Mouse (Mus musculus) hindbrain, embryonic 15.5 days (tissue): ENCODE data around the gene Gm11172. TPM values are rescaled to one million over a fixed set of nuclear protein-coding genes. Genes with fewer than 3 reads are reported as not detected.
"Not testable (repeated sequence)": the region's sequence is repeated elsewhere in the genome, so short reads cannot be mapped to it uniquely, and the experiment has no call there.

Experiments
- ATAC-seq: fragments of 200-750 bp; cut with Nextera tagmentation; 2 replicates; pipeline ENCODE4 v1.8.0; 2017; ENCODE audit warnings: low read depth, moderate number of reproducible peaks, moderate TSS enrichment; ENCODE audit not compliant: low FRiP score
- H3K27ac ChIP-seq: fragments of 300-500 bp; sonication (generic); replicated peaks from 2 replicates; pipeline ENCODE4 v1.5.1; 2015; ENCODE audit warnings: mild to moderate bottlenecking, inconsistent platforms
- H3K27me3 ChIP-seq: fragments of 300-500 bp; sonication (generic); 2 replicates; pipeline ENCODE4 v1.6.1; 2015; ENCODE audit warnings: control low read depth, inconsistent platforms
- H3K36me3 ChIP-seq: fragments of 300-500 bp; sonication (generic); 2 replicates; pipeline ENCODE4 v1.6.1; 2015; ENCODE audit warnings: control low read depth, inconsistent platforms
- H3K4me1 ChIP-seq: fragments of 300-500 bp; sonication (generic); replicated peaks from 2 replicates; pipeline ENCODE4 v1.6.1; 2015; ENCODE audit warnings: control low read depth, inconsistent platforms
- H3K4me2 ChIP-seq: fragments of 300-500 bp; sonication (generic); 2 replicates; pipeline ENCODE4 v1.6.1; 2015; ENCODE audit warnings: moderate library complexity, mild to moderate bottlenecking, inconsistent platforms
- H3K4me3 ChIP-seq: fragments of 300-500 bp; sonication (generic); 2 replicates; pipeline ENCODE4 v1.5.1; 2015; ENCODE audit warnings: mild to moderate bottlenecking, inconsistent platforms
- H3K9ac ChIP-seq: fragments of 300-500 bp; sonication (generic); 2 replicates; pipeline ENCODE4 v1.6.1; 2015; ENCODE audit warnings: inconsistent platforms
- H3K9me3 ChIP-seq: fragments of 300-500 bp; sonication (generic); 2 replicates; pipeline ENCODE4 v1.6.1; 2016; ENCODE audit warnings: control low read depth, inconsistent platforms
- WGBS: fragments of 180-500 bp; shearing (Covaris S2); methylation state at CpG from one replicate; pipeline ENCODE4 v1.1.7; 2015; 5-methylcytosine and 5-hydroxymethylcytosine counted together
- polyA plus RNA-seq: library from polyadenylated mRNA; unstranded; fragments of >200 nt; fragmentation: Nextera tagmentation; extraction: Ambion mirVana; gene quantifications from 2 replicates; pipeline ENCODE4 v1.2.1, GENCODE M21; 2015

Gene Gm11172
- polyA plus RNA-seq, 1 experiment from 2014 or later = not detected

DNA sequence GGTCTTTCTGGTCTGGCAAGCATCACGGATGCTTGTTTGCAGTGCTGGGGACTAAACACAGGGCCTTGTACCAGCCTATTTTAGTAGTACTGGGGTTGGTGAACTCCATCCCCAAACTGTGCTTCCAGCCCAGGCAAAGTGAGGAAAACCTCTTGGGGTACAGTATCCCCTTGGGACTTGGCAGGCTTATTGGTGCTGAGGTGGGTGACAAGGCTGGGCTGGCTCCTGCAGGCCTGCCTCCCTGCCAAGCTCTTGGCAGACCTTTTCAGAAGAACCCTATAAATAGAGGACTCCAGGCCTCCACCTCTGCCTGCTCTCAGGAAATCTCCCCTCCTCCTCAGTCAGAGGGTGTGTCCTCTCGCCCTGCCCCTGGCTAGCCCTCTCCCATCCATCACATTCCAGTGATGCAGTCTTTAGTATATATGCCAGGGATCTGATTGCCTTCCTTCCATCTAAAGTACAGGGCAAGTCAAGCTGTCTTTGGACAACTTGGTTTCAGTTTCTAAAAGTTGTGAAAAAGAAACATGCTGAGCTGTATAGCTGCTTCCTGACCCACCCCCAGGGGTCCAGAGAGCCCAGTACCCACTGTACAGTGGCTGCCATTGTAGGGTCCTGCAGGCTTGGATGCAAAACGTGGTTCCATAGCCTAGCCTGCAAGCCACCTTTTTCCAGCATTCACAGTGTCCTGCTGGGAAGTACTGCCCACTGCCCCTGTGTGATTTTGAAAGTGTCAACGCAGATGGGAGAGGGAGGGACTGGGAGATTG is 25.8 kb upstream of the Gm11172 start:
- H3K4me2 ChIP-seq = peak overlapping the region; percentile 90; the same call in 1 of the 2 replicates
- 61% methylated on average over 4 of the region's 4 CpGs for WGBS

DNA sequence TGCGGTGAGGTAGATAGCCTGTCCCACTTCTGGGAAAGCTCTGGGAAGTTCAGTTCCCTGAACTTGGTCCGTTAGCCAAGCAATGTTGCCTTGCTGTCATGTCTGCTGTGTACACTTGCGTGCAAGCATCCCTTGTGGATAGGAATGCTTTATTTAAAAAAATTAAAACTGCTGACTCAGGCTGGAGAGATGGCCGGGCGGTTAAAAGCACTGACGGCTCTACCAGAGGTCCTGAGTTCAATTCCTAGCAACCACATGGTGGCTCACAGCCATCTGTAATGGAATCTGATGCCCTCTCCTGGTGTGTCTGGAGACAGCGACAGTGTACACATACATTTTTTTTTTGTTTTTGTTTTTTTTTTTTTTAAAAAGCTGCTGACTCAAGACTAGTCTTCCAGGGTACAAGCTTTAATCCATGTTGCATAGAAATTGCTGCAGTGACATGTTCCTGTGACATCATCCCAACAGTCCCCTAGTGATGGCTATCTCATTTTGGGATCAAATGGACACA is 25.1 kb upstream of the Gm11172 start:
- Histone ChIP-seq H3K4me2 (no peak overlapping the region), H3K27me3 (no peaks in the 10 kb centered on the region), H3K36me3 (no peaks in the 10 kb centered on the region), H3K27ac (no peak overlapping the region), H3K9me3 (no peaks in the 10 kb centered on the region), H3K9ac (no peak overlapping the region), H3K4me3 (no peak overlapping the region), H3K4me1 (peaks cover 24% of the 10 kb centered on the region)
- ATAC-seq = no peak
- WGBS = 78% methylated on average over 7 of the region's 7 CpGs

More for the DNA sequence above, 25.8 kb upstream of the Gm11172 start:
- Histone ChIP-seq H3K4me1 (peaks cover 28% of the 10 kb centered on the region), H3K36me3 (no peaks in the 10 kb centered on the region), H3K27ac (0 out of 2 replicates have a peak overlapping the region, but pooled peaks have one; percentile 7), H3K9ac (no peak overlapping the region), H3K27me3 (no peaks in the 10 kb centered on the region), H3K9me3 (no peaks in the 10 kb centered on the region), H3K4me3 (no peak overlapping the region)
- ATAC-seq = no peak

GRCm38 (mm10) chr16:10788271-10788670 is 24.4 kb upstream of the Gm11172 start, which contains the start of gene Tnp2:
Tnp2 (minus strand) TSS chr16:10788660.
- H3K9me3 ChIP-seq = no peaks in the 10 kb centered on the region
- WGBS = 58% methylated on average over 16 of the region's 16 CpGs
- ATAC-seq = no peak

GRCm38 (mm10) chr16:10788866-10789265 is 23.8 kb upstream of the Gm11172 start:
- Histone ChIP-seq H3K9ac (no peak overlapping the region), H3K4me1 (peaks cover 14% of the 10 kb centered on the region), H3K4me2 (no peak overlapping the region), H3K27ac (no peak overlapping the region), H3K27me3 (no peaks in the 10 kb centered on the region), H3K9me3 (no peaks in the 10 kb centered on the region), H3K36me3 (no peaks in the 10 kb centered on the region), H3K4me3 (no peak overlapping the region)
- no peak for ATAC-seq
- WGBS = 68% methylated on average over 4 of the region's 4 CpGs

More at GRCm38 (mm10) chr16:10788271-10788670, 24.4 kb upstream of the Gm11172 start, which contains the start of gene Tnp2:
- Histone ChIP-seq H3K9ac (no peak within 1 kb of the TSS), H3K4me1 (peaks cover 18% of the 10 kb centered on the region), H3K4me3 (no peak within 1 kb of the TSS), H3K27ac (no peak within 1 kb of the TSS), H3K4me2 (no peak within 1 kb of the TSS), H3K27me3 (no peaks in the 10 kb centered on the region), H3K36me3 (no peaks in the 10 kb centered on the region)

GRCm38 (mm10) chr16:10790702-10791101 is 22.0 kb upstream of the Gm11172 start, which contains the start of gene Prm3:
Prm3 (minus strand) TSS chr16:10790914.
- WGBS = 74% methylated on average over 9 of the region's 9 CpGs
- peaks cover 6% of the 10 kb centered on the region for H3K4me1 ChIP-seq
- no peak within 1 kb of the TSS for H3K27ac ChIP-seq
- H3K4me3 ChIP-seq = no peak within 1 kb of the TSS
- H3K27me3 ChIP-seq = 0 out of 2 replicates have a peak, but pooled peaks cover 2% of the 10 kb centered on the region
- no peak for ATAC-seq
- no peak within 1 kb of the TSS for H3K9ac ChIP-seq
- H3K4me2 ChIP-seq = no peak within 1 kb of the TSS
- no peaks in the 10 kb centered on the region for H3K36me3 ChIP-seq
- no peaks in the 10 kb centered on the region for H3K9me3 ChIP-seq

GRCm38 (mm10) chr16:10796034-10796433 is 16.7 kb upstream of the Gm11172 start, which contains the start of gene Prm2:
Prm2 (minus strand) TSS chr16:10796134.
- Histone ChIP-seq H3K4me2 (no peak within 1 kb of the TSS), H3K36me3 (no peaks in the 10 kb centered on the region), H3K9ac (no peak within 1 kb of the TSS), H3K27ac (no peak within 1 kb of the TSS), H3K9me3 (no peaks in the 10 kb centered on the region), H3K4me3 (no peak within 1 kb of the TSS), H3K4me1 (no peaks in the 10 kb centered on the region), H3K27me3 (0 out of 2 replicates have a peak, but pooled peaks cover 5% of the 10 kb centered on the region)
- WGBS = 78% methylated on average over 6 of the region's 6 CpGs
- ATAC-seq = no peak

DNA sequence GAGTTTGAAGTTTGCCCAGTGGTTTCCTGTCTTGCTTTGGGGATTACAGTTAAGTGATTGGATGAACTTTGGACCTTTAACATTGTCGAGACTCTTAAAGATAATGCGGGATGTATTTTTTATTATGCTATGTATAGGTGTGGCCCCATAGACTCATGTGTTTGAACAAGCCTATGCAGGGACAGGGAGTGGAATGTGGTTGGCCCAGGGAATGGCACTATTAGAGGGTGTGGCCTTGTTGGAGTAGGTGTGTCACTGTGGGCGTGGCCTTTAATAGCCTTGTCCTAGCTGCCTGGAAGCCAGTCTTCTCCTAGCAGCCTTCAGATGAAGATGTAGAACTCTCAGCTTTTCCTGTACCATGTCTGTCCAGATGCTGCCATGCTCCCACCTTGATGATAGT is 10.3 kb upstream of the Gm11172 start:
- not testable (repeated sequence) for H3K4me3 ChIP-seq, H3K27ac ChIP-seq, H3K27me3 ChIP-seq, H3K4me1 ChIP-seq, H3K4me2 ChIP-seq, H3K36me3 ChIP-seq, H3K9me3 ChIP-seq, ATAC-seq, H3K9ac ChIP-seq
- WGBS = 94% methylated on average over 3 of the region's 3 CpGs

DNA sequence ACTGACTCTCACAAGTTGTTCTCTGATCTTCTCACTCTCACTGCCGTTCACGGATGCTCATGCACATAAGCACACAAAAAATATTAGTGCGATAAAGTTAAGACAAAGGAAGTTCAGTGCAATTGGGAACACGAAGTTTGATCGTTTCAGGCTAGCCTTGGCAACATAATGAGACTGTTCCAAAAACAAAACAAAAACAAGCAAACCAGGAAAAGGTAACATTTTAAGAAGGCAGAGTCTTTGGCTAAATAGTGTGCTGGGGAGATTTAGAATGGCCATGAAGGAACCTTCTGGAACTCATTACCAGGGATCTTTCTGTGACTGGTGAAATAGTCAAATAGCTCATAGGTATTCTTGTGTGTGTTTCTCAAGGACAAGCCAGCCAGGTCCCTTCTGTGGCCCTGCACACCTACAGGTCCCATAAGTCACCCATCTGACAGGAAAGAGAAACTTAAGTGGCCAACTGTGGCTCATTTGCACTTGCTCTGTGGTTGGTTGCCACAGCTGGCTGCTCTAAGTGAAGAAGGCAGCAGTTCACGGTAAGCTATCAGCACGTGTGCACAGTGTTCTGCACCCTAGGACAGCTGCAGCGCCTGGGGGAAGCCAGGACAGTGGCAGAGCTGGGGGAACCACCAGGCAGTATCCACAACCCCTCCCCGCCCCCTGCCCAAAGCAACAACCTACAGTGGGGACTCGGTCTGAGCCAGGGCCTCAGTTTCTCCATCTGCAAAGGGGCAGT is 6.8 kb upstream of the Gm11172 start, which contains the start of gene Prm1:
TSS of gene Prm1 (minus strand) at position 51 of the 739 bp plus-strand sequence.
- WGBS = 80% methylated on average over 10 of the region's 10 CpGs
- no peaks in the 10 kb centered on the region for H3K27me3 ChIP-seq
- no peak for ATAC-seq
- no peak within 1 kb of the TSS for H3K4me3 ChIP-seq
- no peak within 1 kb of the TSS for H3K9ac ChIP-seq
- no peaks in the 10 kb centered on the region for H3K36me3 ChIP-seq
- H3K4me1 ChIP-seq = no peaks in the 10 kb centered on the region
- no peaks in the 10 kb centered on the region for H3K9me3 ChIP-seq
- H3K4me2 ChIP-seq = no peak within 1 kb of the TSS
- H3K27ac ChIP-seq = no peak within 1 kb of the TSS

DNA sequence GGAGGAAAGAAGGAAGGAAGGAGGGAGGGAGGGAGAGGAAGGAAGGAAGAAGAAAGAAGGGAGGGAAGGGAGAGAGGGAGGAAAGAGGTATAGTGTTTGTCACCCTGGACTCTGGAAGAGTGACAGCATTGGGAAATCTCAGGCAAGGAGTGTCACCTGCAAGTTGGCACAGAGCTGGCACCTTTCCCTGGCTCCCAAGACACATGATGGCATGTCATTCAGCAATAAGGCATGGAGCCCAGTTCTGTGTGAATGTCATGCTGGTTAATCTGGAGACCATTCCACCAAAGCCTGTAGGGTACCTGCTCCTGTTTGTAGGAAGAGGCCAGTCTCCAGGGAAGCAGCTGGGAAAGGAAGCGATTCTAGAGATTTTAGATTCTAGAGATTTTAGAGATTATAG is 2.3 kb upstream of the Gm11172 start:
- no peak overlapping the region for H3K27ac ChIP-seq
- no peak overlapping the region for H3K9ac ChIP-seq
- no peaks in the 10 kb centered on the region for H3K27me3 ChIP-seq
- WGBS = 100% methylated on average over 1 of the region's 1 CpGs
- no peaks in the 10 kb centered on the region for H3K9me3 ChIP-seq
- H3K4me2 ChIP-seq = no peak overlapping the region
- no peak overlapping the region for H3K4me3 ChIP-seq
- no peaks in the 10 kb centered on the region for H3K36me3 ChIP-seq
- ATAC-seq = no peak
- H3K4me1 ChIP-seq = no peaks in the 10 kb centered on the region

DNA sequence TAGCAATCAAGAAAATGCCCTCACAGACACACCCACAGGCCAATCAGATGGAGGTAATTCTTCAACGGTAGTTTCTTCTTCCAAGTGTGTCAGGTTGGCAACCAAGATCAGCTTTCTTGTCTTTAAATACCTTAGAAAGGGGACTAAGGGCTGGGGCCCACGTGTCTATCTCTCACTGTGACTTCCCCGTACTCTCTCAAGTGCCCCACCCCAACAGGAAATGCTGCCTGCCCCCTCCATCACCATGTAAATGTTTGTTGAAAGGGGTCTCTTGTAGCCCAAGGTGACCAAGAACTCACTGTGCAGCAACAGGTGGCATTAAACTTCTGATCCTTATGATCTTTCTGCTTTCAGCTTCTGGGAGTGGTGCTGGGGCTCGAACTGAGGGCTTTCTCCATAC is 1.0 kb downstream of the Gm11172 start:
- Histone ChIP-seq H3K9me3 (no peaks in the 10 kb centered on the region), H3K36me3 (no peaks in the 10 kb centered on the region), H3K4me1 (no peaks in the 10 kb centered on the region), H3K4me2 (no peak overlapping the region), H3K9ac (no peak overlapping the region), H3K4me3 (no peak overlapping the region), H3K27me3 (no peaks in the 10 kb centered on the region), H3K27ac (no peak overlapping the region)
- ATAC-seq = no peak
- 76% methylated on average over 4 of the region's 4 CpGs for WGBS

DNA sequence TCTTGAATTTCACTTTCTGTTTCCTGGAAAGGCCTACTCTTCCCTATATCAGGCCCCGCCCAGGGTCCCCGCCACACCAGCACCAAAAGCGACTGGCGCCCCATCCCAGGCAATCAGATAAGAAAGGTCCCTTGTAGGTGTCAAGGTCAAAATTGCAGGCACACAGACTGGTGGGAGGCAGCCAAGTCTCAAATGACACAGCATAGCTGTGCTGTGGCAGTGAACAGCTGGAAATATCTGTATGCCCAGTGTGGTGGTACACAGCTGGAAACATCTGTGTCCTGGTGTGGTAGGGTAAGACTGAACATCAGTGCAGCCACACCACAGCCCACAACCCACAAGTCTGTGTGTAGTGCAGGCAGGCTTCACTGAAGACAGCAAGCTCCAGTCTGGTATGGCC is 2.1 kb downstream of the Gm11172 start:
- H3K4me1 ChIP-seq = no peaks in the 10 kb centered on the region
- no peak overlapping the region for H3K9ac ChIP-seq
- no peaks in the 10 kb centered on the region for H3K36me3 ChIP-seq
- no peak overlapping the region for H3K4me3 ChIP-seq
- ATAC-seq = no peak
- no peak overlapping the region for H3K27ac ChIP-seq
- no peak overlapping the region for H3K4me2 ChIP-seq
- H3K27me3 ChIP-seq = no peaks in the 10 kb centered on the region
- 95% methylated on average over 4 of the region's 4 CpGs for WGBS
- no peaks in the 10 kb centered on the region for H3K9me3 ChIP-seq

GRCm38 (mm10) chr16:10818579-10819135 is 5.9 kb downstream of the Gm11172 start:
- 81% methylated on average over 4 of the region's 4 CpGs for WGBS
- Histone ChIP-seq H3K36me3 (no peaks in the 10 kb centered on the region), H3K27me3 (no peaks in the 10 kb centered on the region), H3K4me1 (no peaks in the 10 kb centered on the region), H3K9ac (no peak overlapping the region), H3K9me3 (no peaks in the 10 kb centered on the region), H3K4me2 (no peak overlapping the region), H3K27ac (no peak overlapping the region), H3K4me3 (no peak overlapping the region)
- ATAC-seq = no peak
